ENCODE assay signal across 31 mouse cellular contexts in genomic region chr10:84704594-84704993, GRCm38 (mm10). TPM values are rescaled to one million over a fixed set of nuclear protein-coding genes. Genes with fewer than 3 reads are reported as not detected.
"Had no signal": no experiment of that assay in that cellular context is flagged by ENCODE, and none has a peak within 500 bp of the region (broad histone marks: within the 10 kb centered on the region; RNA-seq: fewer than 3 reads in every experiment).

No protein-coding gene starts in this region.

- H3K9me3 ChIP-seq: embryonic facial prominence, embryonic 10.5 days; embryonic facial prominence, embryonic 12.5 days; embryonic facial prominence, embryonic 13.5 days; embryonic facial prominence, embryonic 15.5 days; forebrain, embryonic 10.5 days; forebrain, embryonic 12.5 days; forebrain, embryonic 13.5 days had no signal

- H3K27me3 ChIP-seq: embryonic facial prominence, embryonic 12.5 days; embryonic facial prominence, embryonic 15.5 days had no signal

- H3K27ac ChIP-seq: embryonic facial prominence, embryonic 10.5 days; embryonic facial prominence, embryonic 12.5 days; embryonic facial prominence, embryonic 13.5 days; embryonic facial prominence, embryonic 15.5 days; forebrain, embryonic 10.5 days; forebrain, embryonic 12.5 days; forebrain, embryonic 13.5 days; heart, adult 2 months had no signal

- H3K4me2 ChIP-seq: embryonic facial prominence, embryonic 12.5 days; embryonic facial prominence, embryonic 13.5 days; embryonic facial prominence, embryonic 15.5 days; forebrain, embryonic 12.5 days; forebrain, embryonic 13.5 days had no signal

- H3K4me3 ChIP-seq: embryonic facial prominence, embryonic 10.5 days; embryonic facial prominence, embryonic 12.5 days; embryonic facial prominence, embryonic 13.5 days; embryonic facial prominence, embryonic 15.5 days; erythroblast, embryonic 14.5 days; forebrain, embryonic 10.5 days; forebrain, embryonic 12.5 days; forebrain, embryonic 13.5 days; heart, adult 2 months had no signal

- H3K4me1 ChIP-seq: embryonic facial prominence, embryonic 15.5 days had no signal

- DNase-seq: cerebellum, adult 2 months; cerebellum, adult 8-10 months; cerebellum, adult 9-10 months; cerebellum, adult 9-11 months; cerebellum, postnatal 10 days; cerebellum, postnatal 14 days; cerebellum, postnatal 25 days; cerebellum, postnatal 36 days; embryo, embryonic 11 days; forebrain, postnatal 0 days; gastrocnemius, postnatal 14 days; gastrocnemius, postnatal 25 days; gastrocnemius, postnatal 36 days; heart, adult 11 months; heart, adult 18-20 months; heart, adult 2 months had no signal

- ATAC-seq: forebrain, embryonic 13.5 days; forebrain, embryonic 14.5 days; forebrain, embryonic 16.5 days; forebrain, postnatal 0 days had no signal

- H3K9ac ChIP-seq: embryonic facial prominence, embryonic 12.5 days; embryonic facial prominence, embryonic 13.5 days; embryonic facial prominence, embryonic 15.5 days; forebrain, embryonic 12.5 days; forebrain, embryonic 13.5 days; forebrain, postnatal 0 days had no signal

RNA-seq across cellular contexts. Expression of gene Rfx4, which starts 51.3 kb away (rescaled TPM):
- total RNA-seq: common myeloid progenitor, adult 5-6 weeks; gastrocnemius, adult 18-20 months; gastrocnemius, adult 8-10 months; gastrocnemius, postnatal 25 days; gastrocnemius, postnatal 36 days; granulocyte monocyte progenitor cell, adult 5-6 weeks; heart, adult 18-20 months; heart, adult 8-10 months had no signal
- polyA plus RNA-seq: erythroblast, embryonic 14.5 days; heart, adult 2 months had no signal
